Mouse (Mus musculus) hindbrain, postnatal 0 days (tissue): ENCODE measurements around the gene Phactr2. TPM values are rescaled to one million over a fixed set of nuclear protein-coding genes. Genes with fewer than 3 reads are reported as not detected.

Experiments used
- ATAC-seq: fragments of 200-750 bp; cut with Nextera tagmentation; 2 replicates; pipeline ENCODE4 v1.8.0; 2017; ENCODE audit warnings: mild to moderate bottlenecking, moderate TSS enrichment, moderate library complexity
- DNase-seq: peaks from one replicate; pipeline ENCODE4 v3.0.0-alpha.2; 2015; ENCODE audit warnings: low spot score
- H3K27ac ChIP-seq: fragments of 300-500 bp; sonication (generic); 2 replicates; pipeline ENCODE4 v1.5.1; 2014; ENCODE audit warnings: mild to moderate bottlenecking
- H3K27me3 ChIP-seq: fragments of 300-500 bp; sonication (generic); 2 replicates; pipeline ENCODE4 v1.6.1; 2014; ENCODE audit warnings: low read length, mixed read lengths; ENCODE audit not compliant: insufficient read depth
- H3K36me3 ChIP-seq: fragments of 300-500 bp; sonication (generic); 2 replicates; pipeline ENCODE4 v1.6.1; 2014; ENCODE audit warnings: low read length, mixed read lengths; ENCODE audit not compliant: insufficient read depth
- H3K4me1 ChIP-seq: fragments of 300-500 bp; sonication (generic); 2 replicates; pipeline ENCODE4 v1.6.1; 2014; ENCODE audit warnings: antibody characterized with exemption, low read length, mixed read lengths; ENCODE audit not compliant: insufficient read depth
- H3K4me2 ChIP-seq: fragments of 300-500 bp; sonication (generic); 2 replicates; pipeline ENCODE4 v1.6.1; 2014; ENCODE audit warnings: low read depth, mild to moderate bottlenecking, low read length, moderate library complexity, mixed read lengths
- H3K4me3 ChIP-seq: fragments of 300-500 bp; sonication (generic); 2 replicates; pipeline ENCODE4 v1.5.1; 2014; ENCODE audit warnings: low read length
- H3K9ac ChIP-seq: fragments of 300-500 bp; sonication (generic); replicated peaks from 2 replicates; pipeline ENCODE4 v1.6.1; 2014; ENCODE audit warnings: mild to moderate bottlenecking, low read length, moderate library complexity, mixed read lengths
- H3K9me3 ChIP-seq: fragments of 300-500 bp; sonication (generic); 2 replicates; pipeline ENCODE4 v1.6.1; 2016; ENCODE audit warnings: low read length, mixed read lengths
- CTCF ChIP-seq: IDR thresholded peaks from 2 replicates; pipeline ENCODE4 v1.5.1; 2016; ENCODE audit warnings: antibody characterized with exemption, control low read depth, low read depth
- WGBS: fragments of 180-500 bp; shearing (Covaris S2); extraction: QIAGEN DNeasy Blood & Tissue Kit; methylation state at CpG from one replicate; pipeline ENCODE4 v1.1.7; 2014; 5-methylcytosine and 5-hydroxymethylcytosine counted together
- polyA plus RNA-seq: library from polyadenylated mRNA; unstranded; fragments of >200 nt; fragmentation: Nextera tagmentation; extraction: Ambion mirVana; gene quantifications from 2 replicates; pipeline ENCODE4 v1.2.1, GENCODE M21; 2015
- total RNA-seq: library from RNA; depleted of rRNA; stranded (reverse); fragments of >200 nt; gene quantifications from 2 replicates; pipeline ENCODE4 v1.2.3, GENCODE M21; 2014

Phactr2 gene
- total and polyA plus RNA-seq, 2 experiments from 2014 or later = 10.2 to 11.8 TPM

- Histone ChIP-seq H3K4me2 (no peak overlapping the region), H3K36me3 (no peaks in the 10 kb centered on the region), H3K27ac (no peak overlapping the region), H3K4me1 (0 out of 2 replicates have a peak, but pooled peaks cover 6% of the 10 kb centered on the region), H3K9me3 (no peaks in the 10 kb centered on the region), H3K4me3 (no peak overlapping the region), H3K9ac (no peak overlapping the region), H3K27me3 (no peaks in the 10 kb centered on the region)
- no peak for DNase-seq
- no peak for TF ChIP-seq CTCF
- WGBS = 74% methylated on average over 11 of the region's 11 CpGs
- ATAC-seq = no peak
Measured at GRCm38 (mm10) chr10:13363499-13364285, 110.5 kb downstream of the Phactr2 start.

- H3K9me3 ChIP-seq = no peaks in the 10 kb centered on the region
- H3K4me1 ChIP-seq = 0 out of 2 replicates have a peak, but pooled peaks cover 6% of the 10 kb centered on the region
- TF ChIP-seq CTCF = no peak
- no peak overlapping the region for H3K4me3 ChIP-seq
- H3K9ac ChIP-seq = no peak overlapping the region
- no peaks in the 10 kb centered on the region for H3K27me3 ChIP-seq
- DNase-seq (no peak), ATAC-seq (no peak)
- H3K36me3 ChIP-seq = no peaks in the 10 kb centered on the region
- no peak overlapping the region for H3K27ac ChIP-seq
- no peak overlapping the region for H3K4me2 ChIP-seq
Measured at GRCm38 (mm10) chr10:13360913-13361312, 113.3 kb downstream of the Phactr2 start.

GRCm38 (mm10) chr10:13359846-13360245, 114.4 kb downstream of the Phactr2 start:
- H3K36me3 ChIP-seq = no peaks in the 10 kb centered on the region
- H3K27ac ChIP-seq = no peak overlapping the region
- ATAC-seq (no peak), DNase-seq (no peak)
- no peaks in the 10 kb centered on the region for H3K9me3 ChIP-seq
- no peak overlapping the region for H3K4me3 ChIP-seq
- H3K4me1 ChIP-seq = 0 out of 2 replicates have a peak, but pooled peaks cover 6% of the 10 kb centered on the region
- H3K4me2 ChIP-seq = no peak overlapping the region
- 95% methylated on average over 5 of the region's 5 CpGs for WGBS
- no peak for TF ChIP-seq CTCF
- H3K27me3 ChIP-seq = no peaks in the 10 kb centered on the region
- H3K9ac ChIP-seq = no peak overlapping the region

DNA sequence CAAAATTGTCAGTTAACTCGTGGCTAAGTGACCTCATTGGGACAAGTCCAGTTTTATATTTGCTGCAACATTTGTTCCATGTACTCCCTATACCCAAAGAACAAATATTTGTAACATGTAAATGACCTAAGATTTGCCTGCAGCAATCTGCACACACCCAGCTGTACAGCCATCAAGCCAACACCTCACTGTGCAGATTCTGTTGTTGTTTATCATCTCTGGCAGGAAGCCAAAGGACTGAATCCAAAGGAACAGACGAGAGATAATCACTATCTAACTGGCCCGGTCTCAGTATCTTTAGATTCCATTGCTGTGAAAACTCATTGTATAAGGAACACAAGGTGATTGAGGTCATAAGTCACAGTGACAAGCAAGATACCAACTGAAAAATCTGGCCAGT, 115.5 kb downstream of the Phactr2 start:
- ATAC-seq = peak; percentile 69
- 28% methylated on average over 3 of the region's 3 CpGs for WGBS
- TF ChIP-seq CTCF = no peak
- Histone ChIP-seq H3K4me2 (no peak overlapping the region), H3K27ac (no peak overlapping the region), H3K9ac (no peak overlapping the region), H3K4me1 (no peaks in the 10 kb centered on the region), H3K9me3 (no peaks in the 10 kb centered on the region), H3K36me3 (no peaks in the 10 kb centered on the region), H3K27me3 (no peaks in the 10 kb centered on the region), H3K4me3 (no peak overlapping the region)
- peak; percentile 80 for DNase-seq

DNA sequence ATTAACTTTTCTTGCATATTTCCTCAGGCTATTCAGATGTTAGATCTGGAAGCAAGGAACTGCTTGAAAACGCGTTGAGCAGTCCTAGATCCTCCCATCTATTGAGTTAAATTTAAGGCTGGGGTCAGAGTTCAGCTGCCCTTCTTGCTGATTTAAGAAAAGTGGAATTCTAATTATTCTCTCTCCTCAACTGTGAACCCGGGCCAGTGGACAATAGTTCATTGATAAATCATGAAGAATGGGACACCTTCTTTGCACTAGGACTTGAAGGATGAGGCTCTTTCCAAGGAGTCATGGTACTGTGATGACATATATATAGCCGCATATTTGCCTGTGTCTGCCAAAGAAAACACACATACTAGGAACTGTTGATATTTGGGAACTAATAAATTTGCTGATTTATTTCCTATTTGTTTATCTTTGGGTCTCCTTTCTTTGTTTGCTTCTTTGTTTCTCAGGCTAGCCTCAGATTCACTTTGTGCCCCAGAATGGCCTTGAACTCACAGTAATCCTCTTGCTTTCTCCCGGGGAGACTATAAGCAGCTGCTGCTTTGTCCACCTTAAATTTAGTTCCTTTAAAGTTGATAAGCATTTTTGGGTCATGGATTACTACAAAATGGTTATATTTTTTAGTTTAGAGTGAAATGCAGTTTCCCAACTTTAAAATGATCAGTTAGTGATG, 127.5 kb downstream of the Phactr2 start:
- 44% methylated on average over 5 of the region's 5 CpGs for WGBS
- no peak for TF ChIP-seq CTCF

DNA sequence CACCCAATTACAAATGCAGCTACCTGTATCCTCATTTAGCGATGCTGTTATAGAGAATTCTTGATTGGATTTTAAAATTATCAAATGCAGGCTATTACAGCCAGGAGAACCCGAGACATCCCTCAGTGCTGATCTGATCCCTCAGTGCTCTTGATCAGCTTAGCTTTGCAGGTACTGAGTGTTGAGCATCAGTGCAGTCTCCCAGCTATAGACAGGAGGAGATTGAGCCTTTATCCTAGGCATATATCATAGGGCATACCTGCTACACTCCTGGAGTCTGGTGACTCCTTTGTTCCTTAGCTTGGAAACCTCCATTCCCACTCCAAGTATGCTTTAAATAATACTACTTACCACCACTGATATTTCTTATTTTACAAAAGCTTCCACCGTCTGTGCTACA, 133.6 kb downstream of the Phactr2 start:
- no peak overlapping the region for H3K27ac ChIP-seq
- no peak for TF ChIP-seq CTCF
- H3K4me2 ChIP-seq = no peak overlapping the region
- H3K4me3 ChIP-seq = no peak overlapping the region
- DNase-seq (no peak), ATAC-seq (peak; percentile 38; the same call in 1 of the 2 replicates)
- H3K9me3 ChIP-seq = no peaks in the 10 kb centered on the region
- no peaks in the 10 kb centered on the region for H3K27me3 ChIP-seq
- H3K4me1 ChIP-seq = no peaks in the 10 kb centered on the region; the same call in 1 of the 2 replicates
- 79% methylated on average over 3 of the region's 3 CpGs for WGBS
- H3K9ac ChIP-seq = no peak overlapping the region
- no peaks in the 10 kb centered on the region for H3K36me3 ChIP-seq

More for the DNA sequence above, 127.5 kb downstream of the Phactr2 start:
- no peak overlapping the region for H3K9ac ChIP-seq
- H3K4me1 ChIP-seq = no peaks in the 10 kb centered on the region
- no peak overlapping the region for H3K27ac ChIP-seq
- no peak for ATAC-seq
- no peaks in the 10 kb centered on the region for H3K27me3 ChIP-seq
- H3K36me3 ChIP-seq = no peaks in the 10 kb centered on the region
- no peaks in the 10 kb centered on the region for H3K9me3 ChIP-seq
- H3K4me3 ChIP-seq = no peak overlapping the region
- no peak overlapping the region for H3K4me2 ChIP-seq
- DNase-seq = no peak
